Mouse (Mus musculus) embryonic fibroblast, embryonic 13.5 days (primary cell): ENCODE results near the gene Cherp. TPM values are rescaled to one million over a fixed set of nuclear protein-coding genes. Genes with fewer than 3 reads are reported as not detected.

Experiments used
- H3K27ac ChIP-seq: 2 replicates; pipeline ENCODE4 v1.5.1; 2012; ENCODE audit warnings: low read length, control low read depth, inconsistent platforms; ENCODE audit not compliant: insufficient read depth
- H3K4me1 ChIP-seq: 2 replicates; pipeline ENCODE4 v1.6.1; 2011; ENCODE audit warnings: low read length; ENCODE audit not compliant: control insufficient read depth, insufficient read depth
- H3K4me3 ChIP-seq: 2 replicates; pipeline ENCODE4 v1.5.1; 2011; ENCODE audit warnings: mild to moderate bottlenecking, control low read depth, low read length; ENCODE audit not compliant: insufficient read depth
- CTCF ChIP-seq: IDR thresholded peaks from 2 replicates; pipeline ENCODE4 v1.5.1; 2011; ENCODE audit warnings: mild to moderate bottlenecking, control low read depth, low read length, moderate library complexity, borderline replicate concordance; ENCODE audit not compliant: insufficient read depth
- POLR2A ChIP-seq: IDR thresholded peaks from 2 replicates; pipeline ENCODE4 v1.6.1; 2011; ENCODE audit warnings: low read depth, mild to moderate bottlenecking, control low read depth, low read length, moderate library complexity
- polyA plus RNA-seq: library from polyadenylated mRNA; stranded (reverse); fragments of >200 nt; gene quantifications from 2 replicates; pipeline ENCODE4 v1.2.4, GENCODE M21; 2011; ENCODE audit warnings: low read depth; ENCODE audit not compliant: missing spikeins, insufficient read length

Cherp gene
- polyA plus RNA-seq, 1 experiment: 46.2 TPM

DNA sequence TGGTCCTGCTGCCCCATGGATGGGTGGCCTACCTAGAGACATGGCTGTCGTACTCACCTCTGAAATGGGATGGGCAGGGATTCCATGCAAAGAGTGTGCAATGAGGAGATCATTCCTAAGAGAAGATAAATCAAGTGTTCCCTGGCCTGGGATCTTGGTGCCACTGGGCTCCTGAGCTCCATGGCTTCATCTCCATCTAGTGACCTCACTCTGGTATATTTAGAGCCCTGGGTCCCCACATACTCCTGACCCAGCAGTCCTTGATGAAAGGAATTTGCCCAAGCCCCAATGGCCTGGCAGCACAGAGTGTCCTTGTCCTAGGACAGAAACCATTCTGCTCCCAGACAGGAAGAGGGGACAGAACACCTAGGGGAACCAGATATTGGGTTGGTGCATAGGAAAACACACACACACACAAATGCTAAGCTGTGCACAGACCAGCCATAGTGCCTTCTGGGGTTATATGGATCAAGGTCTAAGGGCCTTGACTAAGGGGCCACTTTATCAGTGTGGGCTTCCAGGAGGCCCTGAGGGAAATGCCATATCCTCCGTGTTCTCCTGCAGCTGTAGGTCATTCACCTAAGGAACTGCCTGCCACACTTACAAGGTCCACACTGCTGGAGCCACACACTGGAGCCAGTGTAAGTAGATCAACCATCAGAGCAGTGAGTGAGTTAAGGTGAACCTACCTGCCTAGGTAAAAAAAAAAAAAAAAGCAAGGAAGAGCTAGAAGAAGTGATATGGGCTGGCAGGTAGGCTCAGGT lies 24.7 kb upstream of the Cherp start:
- TF ChIP-seq POLR2A (no peak), CTCF (no peak)
- Histone ChIP-seq H3K4me3 (no peak overlapping the region), H3K27ac (no peak overlapping the region), H3K4me1 (no peaks in the 10 kb centered on the region)

DNA sequence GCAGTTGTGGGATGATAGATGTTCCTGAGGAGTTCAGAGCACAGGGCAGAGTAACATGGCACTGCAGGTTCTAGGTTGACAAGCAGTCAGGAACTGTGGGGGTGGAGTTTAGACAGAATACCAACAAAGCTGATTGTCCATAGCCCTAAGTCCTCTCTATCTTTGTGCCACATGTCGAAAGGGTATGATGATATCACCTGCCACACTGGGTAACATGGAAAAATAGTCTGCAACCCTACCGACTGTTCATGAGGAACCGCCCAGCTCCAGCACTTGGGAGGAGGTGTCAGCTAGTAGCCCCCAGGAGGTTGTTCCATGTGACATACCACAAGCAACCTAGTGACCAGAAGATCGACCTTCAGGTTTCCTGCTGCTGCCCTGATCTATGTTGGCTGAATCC lies 23.5 kb upstream of the Cherp start:
- Histone ChIP-seq H3K4me1 (no peaks in the 10 kb centered on the region), H3K27ac (no peak overlapping the region), H3K4me3 (no peak overlapping the region)
- no peak for TF ChIP-seq CTCF
- TF ChIP-seq POLR2A: no peak

DNA sequence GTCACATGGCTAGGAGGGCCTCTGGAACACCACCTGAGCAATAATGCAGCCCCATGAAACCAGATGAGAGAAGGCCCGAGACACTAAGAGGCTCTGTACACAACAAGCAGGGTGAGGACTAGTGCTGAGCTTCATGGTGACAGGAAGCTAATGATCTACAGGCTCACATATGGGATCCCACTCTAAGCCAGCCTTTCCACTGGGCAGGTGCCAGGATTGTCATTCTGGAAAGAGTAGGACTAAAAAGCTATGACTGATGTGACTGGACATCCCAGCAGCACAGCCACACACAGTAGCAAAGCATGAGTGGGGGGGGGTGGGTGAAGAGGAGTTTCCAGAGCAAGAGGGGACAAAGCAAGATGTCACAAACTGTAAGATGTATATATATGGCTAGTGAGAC lies 22.9 kb upstream of the Cherp start:
- no peak for TF ChIP-seq CTCF
- TF ChIP-seq POLR2A: no peak
- Histone ChIP-seq H3K4me3 (no peak overlapping the region), H3K4me1 (no peaks in the 10 kb centered on the region), H3K27ac (no peak overlapping the region)

DNA sequence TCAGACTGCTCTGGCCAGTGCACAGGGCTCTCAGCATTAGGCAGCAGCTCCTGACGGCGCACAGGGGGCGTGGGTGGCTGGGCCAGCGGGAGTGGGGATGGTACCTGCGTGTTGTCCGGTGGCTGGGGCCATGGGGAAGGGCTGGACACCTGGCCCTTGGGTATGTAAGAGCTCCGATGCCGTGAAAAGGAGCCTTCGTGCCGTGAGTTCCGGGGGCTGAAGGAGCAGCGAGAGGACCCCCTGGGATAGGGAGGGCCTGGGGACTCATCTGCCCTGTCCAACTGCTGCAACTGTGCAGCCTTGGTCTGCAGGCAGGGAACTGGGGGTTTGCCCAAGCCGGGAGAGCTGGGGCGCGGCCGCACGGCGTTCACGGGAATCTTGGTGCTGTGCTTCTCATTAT lies 21.2 kb upstream of the Cherp start:
- Histone ChIP-seq H3K27ac (no peak overlapping the region), H3K4me1 (0 out of 2 replicates have a peak, but pooled peaks cover under 1% of the 10 kb centered on the region), H3K4me3 (no peak overlapping the region)
- TF ChIP-seq POLR2A: no peak
- no peak for TF ChIP-seq CTCF

- Histone ChIP-seq H3K4me3 (no peak overlapping the region), H3K4me1 (peaks cover 4% of the 10 kb centered on the region; the same call in 1 of the 2 replicates), H3K27ac (no peak overlapping the region)
- TF ChIP-seq POLR2A (no peak), CTCF (no peak)
These were observed 20.5 kb upstream of the Cherp start for GRCm38 (mm10) chr8:72495411-72496111.

- Histone ChIP-seq H3K4me3 (peak overlapping the region; percentile 94), H3K27ac (peak overlapping the region; percentile 38), H3K4me1 (peaks cover 4% of the 10 kb centered on the region; the same call in 1 of the 2 replicates)
- TF ChIP-seq CTCF (no peak), POLR2A (no peak)
These were observed 18.4 kb upstream of the Cherp start for GRCm38 (mm10) chr8:72493381-72493780.

- peak overlapping the region; percentile 38 for H3K27ac ChIP-seq
- H3K4me1 ChIP-seq: peaks cover 4% of the 10 kb centered on the region; the same call in 1 of the 2 replicates
- TF ChIP-seq CTCF (no peak), POLR2A (peak; percentile 69)
These were observed 17.6 kb upstream of the Cherp start for GRCm38 (mm10) chr8:72492622-72493081.

DNA sequence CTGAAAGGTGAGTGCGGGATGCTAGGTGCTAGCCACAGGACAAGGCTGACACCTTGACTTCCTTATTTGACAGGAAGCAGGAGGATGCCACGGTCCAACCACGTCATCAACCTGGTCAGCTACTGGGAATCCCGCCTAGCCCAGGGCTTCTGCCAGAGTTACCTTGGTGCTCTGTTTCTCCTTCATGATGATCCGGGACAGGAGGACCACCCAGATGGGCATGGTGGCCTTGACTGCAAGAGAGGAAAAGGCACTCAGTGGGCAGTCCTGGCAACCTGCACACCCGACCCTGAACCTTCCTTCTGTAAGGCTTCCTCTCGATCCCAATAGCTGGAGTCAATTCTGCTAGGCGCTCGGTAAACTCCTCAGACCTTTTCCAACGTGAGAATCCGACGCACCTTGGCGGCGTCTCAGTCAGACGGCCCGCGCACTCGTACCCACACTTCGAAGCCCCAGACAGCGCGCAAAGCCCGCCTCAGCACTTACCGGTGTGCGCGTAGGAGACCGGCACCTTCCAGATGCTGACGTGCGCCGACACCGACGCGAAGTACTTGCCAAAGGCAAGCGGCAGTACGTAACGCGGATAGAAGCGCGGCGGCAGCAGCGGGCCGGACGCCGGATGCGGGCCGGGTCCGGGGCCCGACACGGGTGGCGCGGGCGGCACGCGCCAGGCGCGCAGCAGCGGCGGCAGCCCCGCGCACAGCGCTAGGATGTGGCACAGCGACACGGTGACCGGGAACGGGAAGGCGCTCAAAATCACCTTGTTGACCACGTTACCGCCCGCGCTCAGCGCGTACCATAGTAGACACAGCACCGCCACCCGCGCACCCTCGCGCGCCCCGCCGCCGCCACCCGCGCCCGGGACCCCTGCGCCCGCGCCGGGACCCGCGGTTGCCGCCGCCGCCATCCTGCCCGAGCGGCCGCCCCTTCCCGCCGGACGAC lies 16.9 kb upstream of the Cherp start, which contains the start of gene Slc35e1:
Gene Slc35e1, minus strand, starts transcription at position 935 of the 942 bp plus-strand sequence.
- Histone ChIP-seq H3K4me1 (peaks cover 4% of the 10 kb centered on the region; the same call in 1 of the 2 replicates), H3K4me3 (peak within 1 kb of the TSS; percentile 94), H3K27ac (peak within 1 kb of the TSS; percentile 38)
- TF ChIP-seq POLR2A: peak; percentile 20; the same call in 1 of the 2 replicates
- TF ChIP-seq CTCF: no peak

More at GRCm38 (mm10) chr8:72492622-72493081, 17.6 kb upstream of the Cherp start:
- peak overlapping the region; percentile 94 for H3K4me3 ChIP-seq

- H3K4me1 ChIP-seq: peaks cover 4% of the 10 kb centered on the region; the same call in 1 of the 2 replicates
- no peak overlapping the region for H3K27ac ChIP-seq
- H3K4me3 ChIP-seq: peak overlapping the region; percentile 67
- TF ChIP-seq POLR2A: no peak
- no peak for TF ChIP-seq CTCF
These were observed 16.0 kb upstream of the Cherp start for GRCm38 (mm10) chr8:72491017-72491416.
